Mouse (Mus musculus): ENCODE results near the gene Papss2.

DNA sequence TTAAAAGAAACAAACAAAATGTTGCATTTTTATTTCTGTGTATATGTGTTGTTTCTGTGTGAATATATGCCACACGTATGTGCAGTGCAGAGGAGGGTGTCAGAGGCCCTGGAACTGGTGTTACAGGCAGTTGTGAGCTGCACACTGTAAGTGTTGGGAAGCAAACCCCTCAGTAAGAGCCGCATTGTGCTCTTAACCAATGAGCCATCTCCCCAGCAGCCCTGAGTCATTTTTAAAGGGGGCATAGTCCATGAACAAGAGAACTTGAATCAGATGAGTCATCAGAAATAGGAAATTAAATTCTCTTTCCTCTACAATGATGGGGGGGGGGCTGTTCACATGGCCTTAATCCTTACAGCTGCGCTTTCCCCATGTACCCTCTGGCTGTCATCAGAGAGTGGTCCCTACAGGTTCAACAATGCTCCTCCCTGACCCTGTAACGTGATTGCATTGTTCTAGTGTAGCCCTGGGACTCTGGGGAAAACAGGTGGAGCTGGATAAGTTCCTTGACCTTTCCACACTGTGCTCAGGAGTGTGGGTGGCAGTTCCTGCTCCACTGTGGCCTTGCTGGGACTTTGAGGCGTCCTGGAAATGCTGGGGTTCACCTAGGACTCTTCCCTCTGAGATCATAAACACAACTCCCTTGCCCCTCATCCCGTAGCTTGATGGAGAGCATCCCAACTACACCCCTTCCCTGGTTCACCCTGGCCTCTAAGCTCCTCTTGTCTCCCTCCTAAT is 5.6 kb downstream of the Papss2 start:
- TF ChIP-seq POLR2A (IDR thresholded peaks at IDR 0.05; ENCODE audit: extremely low read depth, insufficient read depth, low read length) (no peak), CTCF (IDR thresholded peaks at IDR 0.05; ENCODE audit: low read depth, low read length) (no peak)

All from liver, adult 2 months (tissue).